Mouse (Mus musculus): ENCODE measurements around the gene Prkn. TPM values are rescaled to one million over a fixed set of nuclear protein-coding genes. Genes with fewer than 3 reads are reported as not detected.

Prkn gene
- total and polyA plus RNA-seq, 2 experiments from 2014 or later: 9.0 to 9.4 TPM

- Histone ChIP-seq H3K9me3 (ENCODE audit: low read length) (no peaks in the 10 kb centered on the region), H3K4me1 (ENCODE audit: insufficient read depth, low read length) (no peaks in the 10 kb centered on the region), H3K4me3 (ENCODE audit: low read depth, low read length) (peak overlapping the region; percentile 70), H3K4me2 (ENCODE audit: low read depth, low read length, poor library complexity, severe bottlenecking) (peak overlapping the region; percentile 58), H3K36me3 (ENCODE audit: insufficient read depth, low read length) (no peaks in the 10 kb centered on the region), H3K27ac (ENCODE audit: low read depth, low read length) (peak overlapping the region; percentile 87), H3K9ac (replicated peaks; ENCODE audit: low read length, poor library complexity, severe bottlenecking) (peak overlapping the region; percentile 87), H3K27me3 (ENCODE audit: insufficient read depth, low read length) (no peaks in the 10 kb centered on the region)
- 2% methylated on average over 20 of the region's 20 CpGs for WGBS
- DNase-seq (ENCODE audit: low spot score) (peak; percentile 82), ATAC-seq (ENCODE audit: low FRiP score) (peak; percentile 70)
- peak; percentile 71 for TF ChIP-seq CTCF (IDR thresholded peaks at IDR 0.05)
Observed at GRCm38 (mm10) chr17:10840731-10841201, 582 bp downstream of the Prkn start.

DNA sequence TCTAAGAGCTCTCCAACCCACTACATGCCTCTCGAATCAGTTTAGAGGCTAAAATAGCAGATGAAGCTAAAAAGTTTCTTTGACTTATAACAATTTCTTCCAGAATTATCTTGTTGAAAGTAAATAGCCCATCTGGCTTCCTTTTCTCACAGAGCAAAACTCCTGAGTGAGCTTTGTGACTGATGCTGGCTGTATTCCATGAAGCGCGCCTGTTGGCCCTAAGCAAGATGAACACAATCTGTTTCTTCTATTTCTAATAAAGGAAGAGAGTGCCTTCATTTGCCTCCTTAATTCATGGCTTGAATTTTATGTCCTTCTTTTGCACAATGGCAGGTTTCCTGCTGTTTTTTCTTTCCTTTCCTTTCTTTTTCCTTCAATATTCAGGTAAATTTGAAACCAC is 14.0 kb downstream of the Prkn start:
- 89% methylated on average over 3 of the region's 3 CpGs for WGBS
- Histone ChIP-seq H3K4me3 (ENCODE audit: low read depth, low read length) (no peak overlapping the region), H3K4me2 (ENCODE audit: low read depth, low read length, poor library complexity, severe bottlenecking) (no peak overlapping the region), H3K9me3 (ENCODE audit: low read length) (no peaks in the 10 kb centered on the region), H3K4me1 (ENCODE audit: insufficient read depth, low read length) (no peaks in the 10 kb centered on the region), H3K27ac (ENCODE audit: low read depth, low read length) (no peak overlapping the region), H3K27me3 (ENCODE audit: insufficient read depth, low read length) (no peaks in the 10 kb centered on the region), H3K9ac (replicated peaks; ENCODE audit: low read length, poor library complexity, severe bottlenecking) (no peak overlapping the region), H3K36me3 (ENCODE audit: insufficient read depth, low read length) (no peaks in the 10 kb centered on the region)
- no peak for TF ChIP-seq CTCF (IDR thresholded peaks at IDR 0.05)
- ATAC-seq (ENCODE audit: low FRiP score): no peak
- DNase-seq (ENCODE audit: low spot score): peak; percentile 25

- TF ChIP-seq CTCF (IDR thresholded peaks at IDR 0.05): no peak
- 89% methylated on average over 7 of the region's 7 CpGs for WGBS
Observed at GRCm38 (mm10) chr17:10874208-10875187, 34.3 kb downstream of the Prkn start.

GRCm38 (mm10) chr17:10878986-10879385 is 38.8 kb downstream of the Prkn start:
- ATAC-seq (ENCODE audit: low FRiP score): no peak

More at GRCm38 (mm10) chr17:10874208-10875187, 34.3 kb downstream of the Prkn start:
- no peaks in the 10 kb centered on the region for H3K4me1 ChIP-seq (ENCODE audit: insufficient read depth, low read length)
- no peaks in the 10 kb centered on the region for H3K36me3 ChIP-seq (ENCODE audit: insufficient read depth, low read length)
- H3K4me2 ChIP-seq (ENCODE audit: low read depth, low read length, poor library complexity, severe bottlenecking): no peak overlapping the region
- H3K4me3 ChIP-seq (ENCODE audit: low read depth, low read length): no peak overlapping the region
- no peaks in the 10 kb centered on the region for H3K27me3 ChIP-seq (ENCODE audit: insufficient read depth, low read length)
- no peak overlapping the region for H3K27ac ChIP-seq (ENCODE audit: low read depth, low read length)
- H3K9me3 ChIP-seq (ENCODE audit: low read length): no peaks in the 10 kb centered on the region
- DNase-seq (ENCODE audit: low spot score): no peak
- H3K9ac ChIP-seq (replicated peaks; ENCODE audit: low read length, poor library complexity, severe bottlenecking): no peak overlapping the region
- ATAC-seq (ENCODE audit: low FRiP score): no peak

DNA sequence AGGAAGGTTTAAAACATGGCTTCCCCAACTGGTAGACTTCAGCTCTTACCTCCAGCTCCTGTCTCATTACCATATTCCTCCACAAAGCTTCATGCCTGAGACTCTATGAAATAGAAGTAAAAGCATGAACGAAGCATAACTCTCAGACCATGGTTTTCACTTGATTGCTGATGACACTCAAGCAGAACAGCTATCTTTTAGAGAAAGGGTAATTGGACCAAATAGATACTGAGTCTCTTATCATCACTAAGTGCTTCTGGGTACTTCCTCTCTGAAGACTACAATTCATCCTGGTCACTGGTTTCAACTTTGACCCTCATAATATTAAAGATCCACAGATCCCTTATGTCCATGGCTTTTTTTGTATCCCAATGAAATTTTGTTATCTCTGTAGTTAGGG is 42.1 kb downstream of the Prkn start:
- ATAC-seq (ENCODE audit: low FRiP score) (no peak), DNase-seq (ENCODE audit: low spot score) (no peak)
- no peak overlapping the region for H3K4me2 ChIP-seq (ENCODE audit: low read depth, low read length, poor library complexity, severe bottlenecking)
- TF ChIP-seq CTCF (IDR thresholded peaks at IDR 0.05): no peak
- no peak overlapping the region for H3K27ac ChIP-seq (ENCODE audit: low read depth, low read length)
- no peaks in the 10 kb centered on the region for H3K9me3 ChIP-seq (ENCODE audit: low read length)
- H3K9ac ChIP-seq (replicated peaks; ENCODE audit: low read length, poor library complexity, severe bottlenecking): no peak overlapping the region
- H3K4me3 ChIP-seq (ENCODE audit: low read depth, low read length): no peak overlapping the region
- H3K36me3 ChIP-seq (ENCODE audit: insufficient read depth, low read length): no peaks in the 10 kb centered on the region
- H3K27me3 ChIP-seq (ENCODE audit: insufficient read depth, low read length): no peaks in the 10 kb centered on the region
- WGBS: 89% methylated on average over 1 of the region's 1 CpGs
- H3K4me1 ChIP-seq (ENCODE audit: insufficient read depth, low read length): no peaks in the 10 kb centered on the region

More at GRCm38 (mm10) chr17:10878986-10879385, 38.8 kb downstream of the Prkn start:
- TF ChIP-seq CTCF (IDR thresholded peaks at IDR 0.05): no peak
- Histone ChIP-seq H3K9me3 (ENCODE audit: low read length) (no peaks in the 10 kb centered on the region), H3K4me3 (ENCODE audit: low read depth, low read length) (no peak overlapping the region), H3K9ac (replicated peaks; ENCODE audit: low read length, poor library complexity, severe bottlenecking) (no peak overlapping the region), H3K4me2 (ENCODE audit: low read depth, low read length, poor library complexity, severe bottlenecking) (no peak overlapping the region), H3K36me3 (ENCODE audit: insufficient read depth, low read length) (no peaks in the 10 kb centered on the region), H3K27ac (ENCODE audit: low read depth, low read length) (no peak overlapping the region), H3K4me1 (ENCODE audit: insufficient read depth, low read length) (no peaks in the 10 kb centered on the region), H3K27me3 (ENCODE audit: insufficient read depth, low read length) (no peaks in the 10 kb centered on the region)
- no peak for DNase-seq (ENCODE audit: low spot score)
- 84% methylated on average over 5 of the region's 5 CpGs for WGBS

GRCm38 (mm10) chr17:10887924-10888323 is 47.7 kb downstream of the Prkn start:
- DNase-seq (ENCODE audit: low spot score) (no peak), ATAC-seq (ENCODE audit: low FRiP score) (no peak)
- Histone ChIP-seq H3K36me3 (ENCODE audit: insufficient read depth, low read length) (no peaks in the 10 kb centered on the region), H3K4me2 (ENCODE audit: low read depth, low read length, poor library complexity, severe bottlenecking) (no peak overlapping the region), H3K9ac (replicated peaks; ENCODE audit: low read length, poor library complexity, severe bottlenecking) (no peak overlapping the region), H3K9me3 (ENCODE audit: low read length) (no peaks in the 10 kb centered on the region), H3K27me3 (ENCODE audit: insufficient read depth, low read length) (no peaks in the 10 kb centered on the region), H3K27ac (ENCODE audit: low read depth, low read length) (no peak overlapping the region), H3K4me3 (ENCODE audit: low read depth, low read length) (no peak overlapping the region), H3K4me1 (ENCODE audit: insufficient read depth, low read length) (no peaks in the 10 kb centered on the region)
- no peak for TF ChIP-seq CTCF (IDR thresholded peaks at IDR 0.05)
- WGBS: 25% methylated on average over 4 of the region's 4 CpGs
